25 mouse cellular contexts compared by ENCODE assay signal in genomic region chr4:125512434-125512833, GRCm38 (mm10). TPM values are rescaled to one million over a fixed set of nuclear protein-coding genes. Genes with fewer than 3 reads are reported as not detected.
DNase-seq lines count a peak whose midpoint lies in the region; ATAC-seq and TF ChIP-seq lines count a peak whose summit lies in the region.
"Had no signal": no experiment of that assay in that cellular context is flagged by ENCODE, and none has a peak within 500 bp of the region (broad histone marks: within the 10 kb centered on the region; RNA-seq: fewer than 3 reads in every experiment).

No protein-coding gene starts in this region.

- H3K4me2 ChIP-seq in midbrain, postnatal 0 days (ENCODE audit: low read depth, low read length, poor library complexity, severe bottlenecking): no peak overlapping the region
- no peak overlapping the region for H3K4me2 ChIP-seq in stomach, embryonic 16.5 days (ENCODE audit: low read depth, low read length)
- no peak overlapping the region for H3K4me2 ChIP-seq in stomach, postnatal 0 days (replicated peaks; ENCODE audit: low read depth)
- H3K4me2 ChIP-seq: embryonic facial prominence, embryonic 12.5 days; forebrain, embryonic 13.5 days; forebrain, embryonic 15.5 days had no signal

- no peaks in the 10 kb centered on the region for H3K4me1 ChIP-seq in midbrain, postnatal 0 days (ENCODE audit: insufficient read depth, low read length)
- peaks cover 12% of the 10 kb centered on the region for H3K4me1 ChIP-seq in midbrain, embryonic 10.5 days
- H3K4me1 ChIP-seq in stomach, embryonic 16.5 days (ENCODE audit: control insufficient read depth, insufficient read depth, low read length): no peaks in the 10 kb centered on the region
- no peaks in the 10 kb centered on the region for H3K4me1 ChIP-seq in stomach, postnatal 0 days (replicated peaks; ENCODE audit: control insufficient read depth, insufficient read depth)

- peak; percentile 40 to 58 for DNase-seq in cerebellum, postnatal 10 days
- no peak for DNase-seq in cerebellum, postnatal 14 days
- peak; percentile 52 for DNase-seq in left cerebral cortex, postnatal 4 days
- DNase-seq in left cerebral cortex, postnatal 25 days (ENCODE audit: low spot score in 2 of 2): no peak
- DNase-seq in midbrain, postnatal 0 days (ENCODE audit: low spot score): peak; percentile 64
- no peak for DNase-seq in midbrain, embryonic 10.5 days (ENCODE audit: low spot score)
- no peak for DNase-seq in stomach, postnatal 0 days (ENCODE audit: low spot score)
- DNase-seq: adrenal gland, adult 8-10 months; adrenal gland, postnatal 14 days; adrenal gland, postnatal 36 days; B cell, adult 2 months; cerebellum, adult 11-12 months; cerebellum, adult 2 months; cerebellum, adult 9-10 months; cerebellum, postnatal 25 days had no signal

- H3K27me3 ChIP-seq in midbrain, postnatal 0 days (ENCODE audit: insufficient read depth, low read length): no peaks in the 10 kb centered on the region
- peaks cover 4% of the 10 kb centered on the region; the same call in 1 of the 2 replicates for H3K27me3 ChIP-seq in midbrain, embryonic 10.5 days (ENCODE audit: low read depth, poor library complexity, severe bottlenecking)
- H3K27me3 ChIP-seq in stomach, embryonic 16.5 days (ENCODE audit: control insufficient read depth, insufficient read depth, low read length): no peaks in the 10 kb centered on the region
- no peaks in the 10 kb centered on the region for H3K27me3 ChIP-seq in stomach, postnatal 0 days (ENCODE audit: control insufficient read depth, insufficient read depth, low read length)
- H3K27me3 ChIP-seq: embryonic facial prominence, embryonic 12.5 days; forebrain, embryonic 15.5 days had no signal

- H3K4me3 ChIP-seq in midbrain, postnatal 0 days (ENCODE audit: low read depth, low read length): no peak overlapping the region
- H3K4me3 ChIP-seq in midbrain, embryonic 10.5 days: no peak overlapping the region
- no peak overlapping the region for H3K4me3 ChIP-seq in stomach, embryonic 16.5 days (replicated peaks; ENCODE audit: low read length)
- no peak overlapping the region for H3K4me3 ChIP-seq in stomach, postnatal 0 days (ENCODE audit: low read depth, low read length)
- H3K4me3 ChIP-seq: embryonic facial prominence, embryonic 10.5 days; embryonic facial prominence, embryonic 12.5 days; forebrain, embryonic 13.5 days; forebrain, embryonic 15.5 days had no signal

- H3K9me3 ChIP-seq in midbrain, postnatal 0 days (ENCODE audit: low read length): no peaks in the 10 kb centered on the region
- no peaks in the 10 kb centered on the region for H3K9me3 ChIP-seq in midbrain, embryonic 10.5 days (replicated peaks)
- no peaks in the 10 kb centered on the region for H3K9me3 ChIP-seq in stomach, embryonic 16.5 days (replicated peaks; ENCODE audit: control insufficient read depth, low read length)
- no peaks in the 10 kb centered on the region for H3K9me3 ChIP-seq in stomach, postnatal 0 days (ENCODE audit: control insufficient read depth, low read length)
- H3K9me3 ChIP-seq: embryonic facial prominence, embryonic 10.5 days; embryonic facial prominence, embryonic 12.5 days; forebrain, embryonic 13.5 days; forebrain, embryonic 15.5 days had no signal

- H3K27ac ChIP-seq in midbrain, postnatal 0 days (ENCODE audit: low read depth, low read length): no peak overlapping the region
- H3K27ac ChIP-seq in midbrain, embryonic 10.5 days (replicated peaks): no peak overlapping the region
- H3K27ac ChIP-seq in stomach, embryonic 16.5 days (ENCODE audit: low read length): no peak overlapping the region
- no peak overlapping the region for H3K27ac ChIP-seq in stomach, postnatal 0 days (replicated peaks)
- H3K27ac ChIP-seq: embryonic facial prominence, embryonic 10.5 days; embryonic facial prominence, embryonic 12.5 days; forebrain, embryonic 13.5 days; forebrain, embryonic 15.5 days had no signal

- intact Hi-C loops in left cerebral cortex, postnatal 4 days (cut with DNase I): no loop called here
- intact Hi-C loops in left cerebral cortex, postnatal 25 days (cut with DNase I): no loop called here

- no peak for TF ChIP-seq CTCF in midbrain, postnatal 0 days (IDR thresholded peaks at IDR 0.05)
- TF ChIP-seq CTCF in stomach, postnatal 0 days (IDR thresholded peaks at IDR 0.05; ENCODE audit: low read depth): no peak

- no peaks in the 10 kb centered on the region for H3K36me3 ChIP-seq in midbrain, postnatal 0 days (ENCODE audit: insufficient read depth, low read length)
- H3K36me3 ChIP-seq in midbrain, embryonic 10.5 days: no peaks in the 10 kb centered on the region
- no peaks in the 10 kb centered on the region for H3K36me3 ChIP-seq in stomach, embryonic 16.5 days (ENCODE audit: control insufficient read depth, insufficient read depth, low read length)
- no peaks in the 10 kb centered on the region for H3K36me3 ChIP-seq in stomach, postnatal 0 days (ENCODE audit: control insufficient read depth, insufficient read depth, low read length)
- H3K36me3 ChIP-seq: embryonic facial prominence, embryonic 10.5 days; embryonic facial prominence, embryonic 12.5 days; forebrain, embryonic 15.5 days; G1E had no signal

- no peak for TF ChIP-seq EP300 in stomach, postnatal 0 days (optimal IDR thresholded peaks at IDR 0.05)

- no peak overlapping the region for H3K9ac ChIP-seq in midbrain, postnatal 0 days (replicated peaks; ENCODE audit: low read length, poor library complexity, severe bottlenecking)
- H3K9ac ChIP-seq in stomach, embryonic 16.5 days (ENCODE audit: low read length): no peak overlapping the region
- no peak overlapping the region for H3K9ac ChIP-seq in stomach, postnatal 0 days (ENCODE audit: low read length)
- H3K9ac ChIP-seq: embryonic facial prominence, embryonic 12.5 days; forebrain, embryonic 13.5 days; forebrain, embryonic 15.5 days had no signal

- no peak for ATAC-seq in midbrain, postnatal 0 days (ENCODE audit: low FRiP score)
- peak; percentile 58; the same call in 1 of the 2 replicates for ATAC-seq in stomach, embryonic 16.5 days (ENCODE audit: insufficient read depth, low FRiP score)
- no peak for ATAC-seq in stomach, postnatal 0 days (ENCODE audit: low FRiP score, low TSS enrichment)
- ATAC-seq: activated CD4-positive, CD25-positive, alpha-beta regulatory T cell, adult 4 months; CD4-positive, CD25-positive, alpha-beta regulatory T cell, adult 4 months; forebrain, embryonic 13.5 days; forebrain, embryonic 15.5 days; Patski had no signal

- 50% methylated on average over 6 of the region's 6 CpGs for WGBS in midbrain, postnatal 0 days
- 69% methylated on average over 6 of the region's 6 CpGs for WGBS in midbrain, embryonic 10.5 days
- 61% methylated on average over 6 of the region's 6 CpGs for WGBS in stomach, embryonic 16.5 days
- WGBS in stomach, postnatal 0 days: 52% methylated on average over 6 of the region's 6 CpGs

RNA-seq across cellular contexts. Expression of gene Grik3, which starts 21.9 kb away (rescaled TPM):
- total RNA-seq in left cerebral cortex, postnatal 4 days (2021): 10 to 100 TPM; 64.9 to 68.8 TPM
- total RNA-seq in left cerebral cortex, postnatal 25 days (2021): 10 to 100 TPM; 43.1 to 43.4 TPM
- total RNA-seq in midbrain, postnatal 0 days (2014; rRNA removed): 22.7 and 24.6 TPM in 2 replicates
- 2.5 and 3.3 TPM in 2 replicates for polyA plus RNA-seq in midbrain, postnatal 0 days (2015; fragmentation: Nextera tagmentation; extraction: Ambion mirVana)
- polyA plus RNA-seq in midbrain, embryonic 10.5 days (2016; fragmentation: Nextera tagmentation; extraction: Ambion mirVana): 0.31 and 0.34 TPM in 2 replicates
- 0.36 and 0.41 TPM in 2 replicates for polyA plus RNA-seq in stomach, embryonic 16.5 days (2015; fragmentation: Nextera tagmentation; extraction: Ambion mirVana)
- 0.12 and 0.13 TPM in 2 replicates for polyA plus RNA-seq in stomach, postnatal 0 days (2015; fragmentation: Nextera tagmentation; extraction: Ambion mirVana)
- total RNA-seq: CH12.LX had no signal
- polyA plus RNA-seq: activated CD4-positive, CD25-positive, alpha-beta regulatory T cell, adult 4 months; CD4-positive, CD25-positive, alpha-beta regulatory T cell, adult 4 months; G1E; Patski had no signal

Comparison
In these comparisons a context has a peak if more than half of its experiments do, and no peak if none do; other contexts are left out.
1. DNase-seq: peak in cerebellum, postnatal 10 days (2 of 2), left cerebral cortex, postnatal 4 days (single experiment) and midbrain, postnatal 0 days (single experiment); none in cerebellum, postnatal 14 days (0 of 2), left cerebral cortex, postnatal 25 days (0 of 2), midbrain, embryonic 10.5 days (single experiment) and stomach, postnatal 0 days (single experiment).